Mouse (Mus musculus) heart, postnatal 25 days (tissue): ENCODE results near the gene Fkbp6. TPM values are rescaled to one million over a fixed set of nuclear protein-coding genes. Genes with fewer than 3 reads are reported as not detected.

Experiments
- DNase-seq: peaks from one replicate; pipeline ENCODE4 v3.0.0; 2022; ENCODE audit warnings: low spot score
- intact Hi-C: fragments of 180-260 bp; cut with DNase I; formaldehyde crosslinking; loops from one replicate; pipeline ENCODE4 v1.15.1; 2025
- total RNA-seq, 2 experiments: library from RNA; stranded (reverse); gene quantifications; 2 replicates each; pipeline ENCODE4 v1.2.3; 2021

The Fkbp6 gene
- total RNA-seq, 2 experiments from 2014 or later = 0.31 to 1.1 TPM

GRCm38 (mm10) chr5:135286926-135287325 is 62.9 kb downstream of the Fkbp6 start:
- no peak for DNase-seq
- intact Hi-C loops = loop anchor here (1.0 to 5.0 kb wide), 4 partner anchors 51 to 385 kb away; no protein-coding TSS in a partner anchor

GRCm38 (mm10) chr5:135286185-135286584 is 63.7 kb downstream of the Fkbp6 start:
- intact Hi-C loops = loop anchor here (1.0 to 5.0 kb wide), 4 partner anchors 50 to 384 kb away; no protein-coding TSS in a partner anchor
- DNase-seq = peak; percentile 46

- DNase-seq = no peak
- intact Hi-C loops = loop anchor here (5.0 kb wide), 2 partner anchors 273 to 383 kb away; no protein-coding TSS in a partner anchor
Observed at GRCm38 (mm10) chr5:135285211-135285610, 64.6 kb downstream of the Fkbp6 start.

DNA sequence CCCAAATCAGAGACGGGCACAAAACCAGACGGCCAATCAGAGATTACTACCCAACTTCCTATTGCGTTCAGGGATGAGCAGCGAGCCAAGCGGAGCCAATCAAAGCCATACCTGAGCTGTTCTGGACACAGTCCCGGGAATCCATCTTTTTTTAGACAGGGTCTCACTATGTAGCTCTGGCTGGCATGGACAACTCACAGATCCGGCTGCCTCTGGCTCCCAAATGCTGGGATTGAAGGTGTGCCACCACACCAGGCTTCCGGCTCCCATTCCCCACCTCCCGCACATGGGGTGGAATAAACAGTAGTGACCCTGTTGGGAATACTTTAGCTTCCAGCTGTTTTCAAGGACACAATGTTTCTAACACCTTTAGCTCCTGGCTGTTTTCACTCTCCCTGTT is 69.6 kb downstream of the Fkbp6 start:
- no peak for DNase-seq
- intact Hi-C loops = no loop called here

DNA sequence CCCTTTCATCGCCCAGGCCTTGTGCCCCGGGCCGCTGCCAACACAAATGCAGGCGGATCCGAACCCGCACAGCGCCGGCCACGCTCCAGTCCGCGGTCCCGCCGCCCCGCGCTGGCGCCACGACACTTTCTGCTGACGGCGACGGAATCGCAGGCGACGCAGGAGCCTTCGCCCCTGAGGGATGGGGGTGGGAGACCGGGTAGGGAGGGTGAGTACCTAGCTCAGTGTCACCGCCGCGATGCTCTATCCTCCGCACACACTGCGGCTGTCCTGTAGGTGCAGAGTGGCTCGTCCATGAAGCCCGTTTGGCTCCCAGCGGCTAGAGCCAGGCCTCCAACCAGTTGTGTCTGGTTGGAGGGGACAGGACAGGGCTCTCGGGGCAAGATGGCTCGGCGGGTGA is 73.2 kb downstream of the Fkbp6 start:
- intact Hi-C loops = no loop called here
- no peak for DNase-seq

GRCm38 (mm10) chr5:135274663-135275396 is 75.0 kb downstream of the Fkbp6 start:
- intact Hi-C loops = no loop called here
- DNase-seq = no peak

DNA sequence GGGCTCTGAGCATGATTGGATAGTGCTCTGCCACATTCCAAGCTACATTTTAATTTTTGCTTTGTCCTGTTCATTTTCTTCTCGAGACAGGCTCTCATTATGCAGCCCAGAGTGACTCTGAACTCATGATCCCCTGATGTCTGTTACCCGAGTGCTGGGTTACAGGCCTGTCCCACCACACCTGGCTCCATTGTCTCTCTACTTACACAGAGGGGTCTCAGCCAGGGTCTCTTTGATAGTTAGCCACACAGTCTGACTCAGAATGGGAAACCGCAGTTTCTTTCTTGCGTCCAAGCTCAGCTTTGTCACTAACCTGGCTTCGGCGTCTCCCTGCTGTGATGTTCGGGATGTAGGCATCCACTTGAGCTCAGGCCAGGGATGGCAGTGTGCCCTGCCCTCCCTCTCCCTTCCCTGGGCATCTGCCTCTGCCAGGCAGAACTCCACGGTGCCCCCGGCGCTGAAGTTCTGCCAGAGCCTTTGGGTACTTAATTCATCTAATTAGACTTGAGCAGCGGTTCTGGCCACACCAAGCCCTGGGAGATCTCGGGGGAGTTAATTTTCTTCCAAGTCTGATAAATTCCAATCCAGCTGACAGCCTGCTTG is 78.2 kb downstream of the Fkbp6 start:
- intact Hi-C loops = no loop called here
- no peak for DNase-seq

DNA sequence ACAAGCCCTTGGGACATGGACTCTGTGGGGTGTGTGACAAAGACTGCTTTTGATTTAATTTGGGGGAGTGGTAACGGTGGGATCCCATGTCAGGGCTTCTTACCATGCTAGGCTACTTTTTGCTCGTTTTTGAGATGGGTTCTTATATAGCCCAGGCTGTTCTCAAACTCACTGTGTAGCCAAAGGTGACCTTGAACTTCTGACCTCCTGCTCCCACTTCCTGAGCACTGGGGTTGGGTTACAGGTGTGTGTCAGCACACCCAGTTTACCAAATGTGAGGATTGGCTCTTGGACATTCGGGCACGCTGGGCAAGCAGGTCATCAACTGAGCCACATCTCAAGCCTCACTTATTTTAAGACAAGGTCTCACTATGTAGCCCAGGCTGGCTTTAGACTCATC is 79.5 kb downstream of the Fkbp6 start:
- DNase-seq = no peak
- intact Hi-C loops = no loop called here

DNA sequence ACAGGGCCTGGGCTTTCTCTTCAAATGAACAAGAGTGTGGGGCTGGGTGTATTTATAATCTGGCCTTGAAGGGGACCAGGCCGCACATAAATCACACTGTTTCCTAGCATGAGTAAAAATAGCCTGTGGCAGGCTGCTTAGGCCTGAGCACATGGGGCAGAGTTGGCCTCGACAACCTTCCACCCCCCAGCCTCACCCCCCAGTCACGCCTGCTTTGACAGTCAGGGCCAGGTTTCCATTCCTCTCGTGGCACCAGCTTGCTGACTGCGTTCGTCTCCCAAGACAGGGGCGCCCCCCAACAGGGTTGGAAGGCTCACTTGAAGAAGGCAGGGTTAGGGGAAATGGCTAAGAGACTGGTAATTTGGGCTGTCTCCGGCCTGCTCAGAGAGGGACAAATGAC is 80.4 kb downstream of the Fkbp6 start:
- intact Hi-C loops = no loop called here
- no peak for DNase-seq

- no peak for DNase-seq
- intact Hi-C loops = no loop called here
Observed at GRCm38 (mm10) chr5:135264548-135264947, 85.3 kb downstream of the Fkbp6 start.

DNA sequence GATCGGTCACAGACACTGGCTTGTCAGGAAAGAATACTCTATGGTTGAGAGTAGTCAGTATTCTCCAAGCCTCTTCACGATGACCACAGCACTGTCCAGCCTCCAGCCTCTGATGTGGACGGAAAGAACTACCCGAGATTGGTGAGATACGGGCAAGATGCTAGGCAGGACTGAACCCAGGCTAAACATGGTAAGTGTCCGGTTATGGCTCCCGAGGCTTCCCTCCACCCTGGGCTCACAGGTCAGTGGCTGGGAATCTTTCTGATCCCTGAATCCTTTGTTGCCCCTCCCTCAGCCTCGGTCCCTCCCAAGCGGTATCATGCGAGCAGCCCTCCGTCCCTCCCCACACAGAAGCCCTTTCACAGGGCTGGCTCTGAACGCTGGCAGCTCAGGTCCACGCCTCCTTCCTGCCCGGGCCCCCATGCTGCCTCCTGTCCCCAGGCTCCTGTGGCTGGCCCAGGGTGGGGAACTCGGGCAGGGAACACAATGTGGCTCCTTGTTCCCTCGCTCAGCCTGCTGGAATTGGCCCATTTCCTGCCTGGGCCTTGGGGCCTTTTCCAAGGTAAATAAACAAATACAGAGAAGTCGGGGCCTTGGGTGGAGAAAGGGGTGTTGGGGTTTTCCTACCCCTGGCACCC is 85.9 kb downstream of the Fkbp6 start:
- intact Hi-C loops = no loop called here
- DNase-seq = peak; percentile 62

GRCm38 (mm10) chr5:135258280-135259150 is 91.3 kb downstream of the Fkbp6 start:
- intact Hi-C loops = no loop called here
- DNase-seq = no peak

- intact Hi-C loops = no loop called here
- no peak for DNase-seq
Observed at GRCm38 (mm10) chr5:135257559-135257958, 92.3 kb downstream of the Fkbp6 start.

GRCm38 (mm10) chr5:135256166-135256565 is 93.7 kb downstream of the Fkbp6 start:
- DNase-seq = no peak
- intact Hi-C loops = no loop called here

- intact Hi-C loops = no loop called here
- no peak for DNase-seq
Observed at GRCm38 (mm10) chr5:135253741-135254401, 96.0 kb downstream of the Fkbp6 start.

GRCm38 (mm10) chr5:135251079-135251454 is 98.8 kb downstream of the Fkbp6 start, which contains the start of gene Fzd9:
Gene Fzd9 (minus strand): TSS chr5:135251230.
- DNase-seq = peak; percentile 64
- intact Hi-C loops = no loop called here

DNA sequence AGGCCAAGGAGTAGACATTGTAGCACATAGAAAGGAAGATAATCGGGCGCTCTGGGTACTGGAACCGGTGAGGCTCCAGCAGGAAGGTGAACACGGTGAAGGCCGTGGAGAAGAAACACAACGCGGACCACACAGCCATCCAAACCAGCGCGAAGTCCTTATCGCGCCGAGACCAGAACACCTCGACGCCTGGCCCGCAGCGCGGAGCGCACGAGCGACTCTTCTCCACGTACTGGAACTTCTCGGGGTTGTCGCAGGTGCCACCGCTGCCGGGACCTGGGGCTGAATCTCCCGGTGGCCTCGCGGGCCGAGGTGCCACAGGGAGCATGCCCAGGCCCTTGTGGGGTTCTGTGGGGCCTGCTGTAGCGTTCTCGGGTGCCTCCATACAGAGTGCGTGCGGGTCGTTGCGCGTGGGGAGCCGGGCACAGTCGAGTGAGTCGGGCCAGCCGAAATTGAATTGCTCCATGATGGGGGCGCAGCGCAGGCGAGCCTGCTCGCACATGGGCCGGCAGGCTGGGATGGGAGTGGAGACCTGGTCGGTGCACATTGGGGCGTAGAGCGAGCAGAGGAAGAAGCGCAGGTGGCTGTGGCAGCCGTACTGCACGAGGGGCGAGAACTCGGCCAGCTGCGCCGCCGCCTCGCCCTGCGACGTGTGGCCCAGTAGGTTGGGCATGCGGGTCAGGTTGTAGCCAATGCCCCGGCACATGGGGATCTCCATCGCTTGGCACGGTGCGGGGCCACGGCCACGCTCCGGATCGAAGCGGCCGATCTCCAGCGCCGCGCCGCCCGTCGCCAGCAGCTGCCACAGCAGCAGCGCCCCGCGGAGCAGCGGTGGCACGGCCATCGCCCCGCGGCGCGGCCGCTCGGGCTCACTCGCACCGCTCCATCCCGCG is 99.4 kb downstream of the Fkbp6 start:
- intact Hi-C loops = no loop called here

GRCm38 (mm10) chr5:135248956-135249676 is 100.7 kb downstream of the Fkbp6 start:
- no peak for DNase-seq
- intact Hi-C loops = no loop called here

More for the DNA sequence above, 99.4 kb downstream of the Fkbp6 start:
- no peak for DNase-seq
